Mouse (Mus musculus) thymus, adult 2 months (tissue): ENCODE data around the gene Wdr74.

Source experiments
- CTCF ChIP-seq: fragments of 200-500 bp; IDR thresholded peaks from 2 replicates; pipeline ENCODE4 v1.5.1; 2012; ENCODE audit warnings: mild to moderate bottlenecking, control low read depth, low read length, moderate library complexity, borderline replicate concordance; ENCODE audit not compliant: control insufficient read depth, poor library complexity, insufficient read depth; ENCODE audit errors: extremely low read depth
- POLR2A ChIP-seq: fragments of 200-500 bp; IDR thresholded peaks from 2 replicates; pipeline ENCODE4 v1.6.1; 2012; ENCODE audit warnings: mild to moderate bottlenecking, low read length, control low read depth, moderate library complexity; ENCODE audit not compliant: control insufficient read depth, poor library complexity, insufficient read depth; ENCODE audit errors: extremely low read depth

GRCm38 (mm10) chr19:8711506-8711905 is 24.1 kb upstream of the Wdr74 start:
- TF ChIP-seq CTCF (no peak), POLR2A (no peak)
